Mouse (Mus musculus) bone marrow, adult 2 months (tissue): ENCODE data around the gene Zfp663.

Experiments used
- CTCF ChIP-seq: fragments of 200-500 bp; IDR thresholded peaks from 2 replicates; pipeline ENCODE4 v1.5.1; 2011; ENCODE audit warnings: low read length, control low read depth; ENCODE audit not compliant: control insufficient read depth, insufficient read depth
- POLR2A ChIP-seq: fragments of 200-500 bp; IDR thresholded peaks from 2 replicates; pipeline ENCODE4 v1.6.1; 2011; ENCODE audit warnings: low read depth, mild to moderate bottlenecking, control low read depth, low read length, borderline replicate concordance; ENCODE audit not compliant: control insufficient read depth

DNA sequence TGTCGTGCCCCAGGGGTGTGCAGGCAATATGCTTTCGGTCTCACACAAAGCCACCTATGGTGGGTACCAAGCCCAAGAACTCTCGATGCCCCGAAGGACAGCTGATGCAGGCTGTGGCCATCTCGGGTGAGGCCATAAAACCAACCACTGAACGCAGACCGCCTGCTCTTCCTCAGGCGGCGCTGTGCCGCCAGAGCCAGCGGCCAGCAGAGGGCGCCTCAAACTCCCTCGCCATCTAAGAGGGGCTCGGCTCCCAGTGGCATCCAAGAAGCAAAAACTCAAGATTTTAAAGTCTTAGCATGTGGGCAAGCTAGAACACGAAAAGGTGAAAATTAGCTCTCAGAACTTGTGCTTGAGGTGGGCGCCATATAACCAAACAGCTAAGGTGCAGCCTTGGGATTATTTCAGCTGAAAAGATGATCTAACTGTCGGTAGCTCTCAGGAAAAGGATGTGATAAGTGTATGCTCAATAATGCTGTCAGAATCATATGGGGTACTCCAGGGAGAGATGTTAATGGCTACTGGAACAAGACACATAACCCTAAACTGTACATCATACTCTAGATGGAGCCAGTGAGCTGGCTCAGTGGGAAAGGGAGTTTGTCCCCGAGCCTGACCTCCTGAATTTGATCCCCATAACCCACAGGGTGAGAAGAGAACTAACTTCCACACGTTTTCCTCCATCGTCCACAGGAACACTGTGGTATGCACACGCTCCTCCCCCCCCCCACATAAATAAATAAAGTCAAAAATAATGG lies 4.0 kb downstream of the Zfp663 start:
- TF ChIP-seq CTCF = peak; percentile 67; the same call in 1 of the 2 replicates
- TF ChIP-seq POLR2A = no peak
